Mouse (Mus musculus): ENCODE results near the gene Akap13.

DNA sequence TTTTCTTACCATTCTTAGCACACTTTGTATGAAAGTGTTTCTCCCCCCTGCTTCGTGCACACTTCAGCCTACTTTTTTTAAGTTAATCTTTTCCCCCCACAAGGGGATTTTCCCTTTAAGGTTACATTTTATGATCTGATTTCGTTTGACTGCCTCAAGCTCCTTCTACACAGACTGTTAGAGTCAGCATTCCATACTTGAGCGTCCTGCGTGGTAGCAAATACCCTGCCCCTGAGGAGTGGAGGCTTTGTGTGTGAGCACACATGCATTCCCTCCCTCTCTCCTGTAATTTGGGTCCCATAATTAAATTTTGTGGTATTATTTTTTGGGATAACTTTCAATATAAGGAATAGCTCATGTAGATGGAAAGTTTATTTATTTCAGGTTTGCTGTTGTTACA is 103.8 kb downstream of the Akap13 start:
- TF ChIP-seq CTCF (IDR thresholded peaks at IDR 0.05; ENCODE audit: borderline replicate concordance, insufficient read depth, low read length) (no peak), POLR2A (IDR thresholded peaks at IDR 0.05; ENCODE audit: low read depth, low read length) (no peak)
